Mouse (Mus musculus): ENCODE measurements at regions not wholly inside any gene's neighbourhood (a gene's known extent, or its start where the extent isn't known, plus 50 kb on each side); places are given as distances from the start of the nearest gene placed in this dataset.

DNA sequence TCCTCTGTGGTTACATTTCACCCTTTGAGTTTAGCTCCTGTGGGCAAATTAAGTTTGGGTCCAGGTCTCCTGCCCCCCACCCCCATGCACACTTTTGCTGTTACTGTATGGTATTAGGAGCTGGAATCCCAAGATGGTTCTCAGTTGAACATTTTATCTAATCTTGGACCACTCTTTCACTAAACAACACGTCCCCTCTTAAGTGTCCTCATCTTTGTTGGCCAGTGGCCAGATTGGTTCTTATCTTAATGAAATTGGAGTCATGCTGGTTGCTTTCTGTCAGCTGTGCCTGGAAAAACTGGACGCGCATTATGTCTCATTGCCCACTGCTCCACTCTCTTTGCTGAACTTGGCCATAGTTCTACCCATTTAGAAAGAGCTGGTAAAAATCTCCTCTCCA lies 391.1 kb upstream of the Pbx1 start:
- DNase-seq (ENCODE audit: low spot score), result no peak

DNA sequence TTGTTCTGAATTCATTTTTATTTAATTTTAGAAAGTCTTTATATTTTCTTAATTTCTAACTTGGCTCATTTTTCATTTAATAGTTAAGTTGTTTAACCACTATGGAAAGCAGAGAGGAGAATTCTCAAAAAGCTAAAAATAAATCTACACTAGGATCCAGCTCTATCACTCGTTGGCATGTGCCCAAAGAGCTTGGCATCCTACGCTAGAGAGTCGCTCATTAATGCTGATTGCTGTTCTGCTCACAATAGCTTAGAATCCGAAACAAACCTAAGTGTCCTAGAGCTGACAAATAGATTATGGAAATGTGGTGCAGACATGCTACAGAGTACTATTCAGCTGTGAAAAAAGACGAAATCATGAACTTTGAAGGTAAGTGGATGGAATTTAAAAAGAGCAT lies 386.3 kb upstream of the Pbx1 start:
- DNase-seq (ENCODE audit: low spot score), result no peak

DNA sequence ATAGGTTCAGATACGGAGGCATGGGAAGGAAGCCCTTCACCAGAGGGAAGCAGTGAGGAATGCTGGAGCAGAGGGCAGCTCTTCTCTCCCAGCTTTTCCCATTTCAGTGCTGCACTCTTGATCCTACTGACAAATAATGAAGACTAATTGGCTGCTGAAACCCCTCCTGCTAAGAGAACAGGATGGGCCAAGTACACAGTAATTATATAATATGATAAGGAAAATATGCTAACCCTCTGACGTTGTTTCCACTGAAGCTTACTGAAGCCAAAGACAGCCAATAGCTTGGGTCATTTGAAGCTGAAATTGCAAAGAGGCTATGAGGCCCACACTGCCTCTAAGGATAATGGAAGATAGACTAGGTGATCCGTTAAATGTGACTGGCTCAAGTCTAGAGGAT lies 375.0 kb upstream of the Pbx1 start:
- DNase-seq (ENCODE audit: low spot score), result no peak

DNA sequence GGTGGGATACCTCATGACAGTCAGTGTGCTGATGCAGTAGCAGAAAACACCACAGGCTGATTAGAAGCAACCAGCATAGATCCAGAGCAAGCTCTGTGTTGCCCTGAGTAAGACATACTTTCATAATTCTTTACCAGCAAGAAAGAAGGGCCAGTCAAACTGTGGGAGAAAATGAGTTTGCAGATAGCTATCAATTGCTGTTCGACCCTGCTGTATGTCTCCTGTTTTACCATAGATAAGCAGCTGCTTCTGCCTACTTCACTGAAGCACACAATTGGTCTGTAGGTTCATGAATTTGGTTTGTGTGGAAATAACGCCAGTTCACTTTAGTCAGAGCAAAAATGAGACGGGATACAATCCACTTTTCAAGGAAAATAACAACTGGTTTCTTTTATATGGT lies 373.4 kb upstream of the Pbx1 start:
- DNase-seq (ENCODE audit: low spot score), result no peak

DNA sequence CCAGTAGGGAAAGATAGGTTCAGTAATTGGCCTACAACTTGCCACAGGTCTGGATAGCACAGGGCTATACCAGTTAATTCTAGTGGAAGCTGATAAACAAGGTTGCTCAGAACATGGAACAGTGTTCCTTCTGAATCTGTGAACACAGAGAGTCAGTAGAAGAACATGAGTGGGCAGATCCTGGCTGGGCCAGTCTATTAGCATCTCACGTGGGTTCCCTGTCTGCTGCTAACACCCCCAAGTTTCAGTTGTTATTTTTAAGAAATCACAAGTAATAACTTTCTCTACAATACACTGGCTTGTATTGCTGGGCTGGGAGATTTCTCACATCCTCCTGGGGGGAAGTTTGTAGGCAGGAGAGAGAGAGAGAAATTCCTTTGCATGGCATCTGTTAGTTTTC lies 369.0 kb upstream of the Pbx1 start:
- DNase-seq (ENCODE audit: low spot score), result no peak

DNA sequence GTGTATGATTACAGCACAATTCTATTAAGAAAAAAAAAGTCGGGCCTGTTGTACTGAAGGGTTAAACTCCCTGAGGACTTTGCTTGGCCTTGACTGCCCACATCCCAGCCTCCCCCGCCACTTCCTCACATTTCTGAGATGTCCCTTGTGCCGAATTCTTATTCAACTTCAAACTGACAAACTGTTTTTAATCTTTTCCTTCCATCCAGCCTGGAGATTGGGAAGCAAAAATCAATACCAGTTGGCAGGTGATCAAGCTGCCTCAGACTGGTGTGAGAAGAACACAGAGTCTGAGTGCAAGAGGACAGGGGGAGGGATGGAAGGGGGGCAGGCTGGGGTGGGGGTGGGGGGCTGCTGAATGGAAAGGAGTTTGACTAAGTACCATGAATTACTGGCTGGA lies 354.7 kb upstream of the Pbx1 start:
- no peak for DNase-seq (ENCODE audit: low spot score)

DNA sequence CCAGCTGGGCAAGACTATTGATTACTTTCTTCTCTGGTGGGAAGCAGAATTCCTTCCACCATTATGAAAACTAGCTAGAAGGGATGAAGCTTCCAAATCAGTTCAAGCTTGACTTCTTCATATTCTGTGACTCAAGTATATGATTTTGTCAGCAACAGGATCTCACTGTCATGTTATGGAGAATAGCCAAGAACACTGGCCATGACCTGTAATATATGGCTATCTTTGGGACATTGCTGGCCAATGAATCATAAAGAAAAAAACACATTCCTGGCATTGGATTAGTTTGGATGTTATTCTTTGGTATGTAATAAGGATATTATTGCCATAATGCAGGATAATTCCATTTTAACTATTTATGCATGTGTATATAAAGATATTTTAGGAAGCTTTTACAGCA lies 351.8 kb upstream of the Pbx1 start:
- DNase-seq (ENCODE audit: low spot score), result no peak

DNA sequence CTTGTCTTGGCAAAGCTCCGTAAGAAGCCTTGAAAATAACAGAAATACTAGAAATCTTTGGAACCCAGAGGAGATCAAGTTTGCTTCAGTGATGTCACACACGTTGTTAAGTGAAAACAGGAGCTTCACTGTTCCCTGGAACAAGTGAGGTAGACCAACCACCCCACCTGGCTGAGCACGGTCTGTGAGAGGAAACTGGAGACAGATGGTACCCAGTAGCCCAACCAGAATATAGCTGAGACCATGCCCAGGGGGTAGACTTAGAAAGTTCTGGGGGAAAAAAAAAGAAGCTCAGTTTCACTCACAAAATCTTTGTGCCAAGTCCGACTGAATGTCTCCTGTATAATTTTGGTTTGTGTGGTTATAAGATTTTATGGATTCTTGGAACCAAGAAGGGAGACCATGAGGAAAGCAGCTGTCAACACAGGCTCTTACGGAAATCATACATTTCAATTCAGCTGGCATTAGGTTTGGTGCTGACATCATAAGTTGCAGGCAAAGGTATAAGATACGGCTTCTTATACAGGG lies 332.4 kb upstream of the Pbx1 start:
- DNase-seq (ENCODE audit: low spot score), result no peak

DNA sequence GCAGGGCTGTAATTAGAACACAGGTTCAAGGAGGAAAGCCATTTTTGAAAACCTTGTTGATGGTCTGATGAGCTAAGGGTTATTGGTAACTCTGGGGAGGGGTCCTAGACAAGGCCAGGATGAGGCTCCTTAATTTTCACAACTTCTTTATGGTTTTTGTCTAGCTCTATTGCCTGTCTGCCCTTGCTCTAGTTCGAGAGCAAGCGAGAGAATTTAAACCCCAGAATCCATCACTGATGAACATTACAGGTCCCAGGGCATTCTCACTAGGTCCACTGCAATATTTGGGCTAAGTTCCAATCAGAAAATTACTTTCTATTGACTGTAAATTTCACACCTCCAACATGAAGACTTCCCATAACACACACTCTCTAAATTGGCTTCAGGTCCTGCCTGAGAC lies 329.0 kb upstream of the Pbx1 start:
- DNase-seq (ENCODE audit: low spot score), result no peak

DNA sequence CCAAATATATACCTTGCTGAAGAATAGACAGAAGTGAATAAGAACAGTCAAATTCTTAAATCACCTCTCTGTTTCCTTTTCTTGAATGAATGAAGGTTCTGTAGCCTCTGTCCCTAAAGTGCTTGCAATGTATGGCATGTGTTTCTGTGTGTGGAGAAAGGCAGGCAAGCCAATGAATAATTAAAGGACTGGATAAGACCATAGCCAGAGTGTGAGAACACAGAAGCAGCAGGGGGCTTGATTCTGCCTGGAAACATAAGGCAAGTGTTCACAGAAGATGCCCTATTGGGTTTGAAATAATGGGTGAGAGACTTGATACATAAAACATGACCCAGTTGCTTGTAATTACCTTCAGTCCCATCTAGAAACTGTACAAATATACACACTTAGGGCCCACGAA lies 328.2 kb upstream of the Pbx1 start:
- no peak for DNase-seq (ENCODE audit: low spot score)

DNA sequence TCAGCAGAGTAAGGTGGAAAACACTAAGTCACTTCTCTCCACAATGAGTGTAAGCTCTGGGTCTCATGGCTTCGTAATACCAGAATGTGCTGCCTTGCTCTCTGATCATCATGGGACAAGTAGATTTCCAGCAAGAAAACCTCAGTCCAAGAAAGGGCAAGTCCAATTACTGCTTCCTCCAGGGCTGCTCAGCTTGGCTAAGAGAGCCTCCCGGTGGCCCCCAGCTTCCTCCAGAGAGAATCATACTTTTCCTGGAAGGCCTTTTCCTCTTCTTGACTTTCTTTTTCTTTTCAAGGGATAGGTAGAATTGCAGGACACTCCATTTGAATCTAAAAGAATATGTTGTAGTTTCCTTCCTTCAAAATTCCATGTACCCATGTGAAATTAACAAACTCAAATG lies 326.8 kb upstream of the Pbx1 start:
- DNase-seq (ENCODE audit: low spot score), result no peak

DNA sequence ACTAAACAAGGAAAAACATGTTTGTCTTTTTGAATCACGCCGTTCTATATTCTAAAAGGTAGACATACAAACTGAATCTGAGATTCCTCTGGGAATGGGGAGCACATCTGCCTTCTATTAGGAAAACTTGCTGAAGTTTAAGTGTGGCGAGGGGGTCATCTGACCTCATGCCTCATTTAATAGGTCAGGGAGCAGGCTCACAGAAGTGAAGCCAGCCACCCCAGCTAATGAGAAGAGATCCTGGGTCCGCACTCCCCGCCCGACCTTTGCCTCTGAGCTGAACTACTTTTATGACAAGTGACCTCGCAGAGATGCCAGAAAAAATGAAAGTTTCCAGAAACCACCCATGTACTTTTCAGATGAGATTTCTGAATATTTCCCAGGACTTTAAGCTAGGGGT lies 322.1 kb upstream of the Pbx1 start:
- no peak for DNase-seq (ENCODE audit: low spot score)

DNA sequence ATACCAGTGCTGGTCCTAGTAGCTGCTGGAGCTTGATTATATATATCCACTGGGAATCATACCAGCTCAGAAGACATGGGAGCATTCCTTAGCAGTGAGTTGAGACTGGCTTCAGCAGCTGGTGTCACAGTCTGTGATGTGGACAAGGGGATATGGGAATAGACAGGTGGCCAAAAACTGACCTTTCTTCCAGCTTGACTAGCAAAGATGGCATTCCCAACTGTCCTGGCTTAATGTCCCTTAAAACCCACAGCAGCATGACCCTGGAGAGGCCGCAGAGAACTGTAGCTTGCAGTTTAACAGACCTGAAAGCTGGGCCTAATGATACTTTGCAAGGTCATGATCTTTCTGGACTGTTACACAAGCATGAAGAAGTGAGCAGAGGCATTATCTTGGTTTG lies 311.4 kb upstream of the Pbx1 start:
- no peak for DNase-seq (ENCODE audit: low spot score)

DNA sequence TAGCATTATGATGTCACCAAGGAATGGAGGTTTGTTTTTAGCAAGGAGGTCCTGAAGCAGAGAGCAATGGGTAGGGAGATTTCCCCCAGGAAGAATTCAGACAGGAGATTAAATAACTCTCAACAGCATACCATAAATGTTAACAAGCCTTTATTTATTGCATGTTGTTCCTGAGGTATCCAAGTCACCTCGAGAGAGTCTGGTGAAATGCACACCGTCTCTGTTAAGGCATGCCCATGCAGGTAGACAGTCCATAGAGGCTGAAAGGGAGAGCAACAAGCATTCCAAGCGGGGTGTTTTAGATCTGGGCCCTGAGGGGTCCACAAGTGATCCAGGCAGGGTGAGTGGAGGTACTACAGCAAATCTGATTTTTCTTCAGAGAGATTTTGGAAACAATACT lies 305.9 kb upstream of the Pbx1 start:
- no peak for DNase-seq (ENCODE audit: low spot score)

DNA sequence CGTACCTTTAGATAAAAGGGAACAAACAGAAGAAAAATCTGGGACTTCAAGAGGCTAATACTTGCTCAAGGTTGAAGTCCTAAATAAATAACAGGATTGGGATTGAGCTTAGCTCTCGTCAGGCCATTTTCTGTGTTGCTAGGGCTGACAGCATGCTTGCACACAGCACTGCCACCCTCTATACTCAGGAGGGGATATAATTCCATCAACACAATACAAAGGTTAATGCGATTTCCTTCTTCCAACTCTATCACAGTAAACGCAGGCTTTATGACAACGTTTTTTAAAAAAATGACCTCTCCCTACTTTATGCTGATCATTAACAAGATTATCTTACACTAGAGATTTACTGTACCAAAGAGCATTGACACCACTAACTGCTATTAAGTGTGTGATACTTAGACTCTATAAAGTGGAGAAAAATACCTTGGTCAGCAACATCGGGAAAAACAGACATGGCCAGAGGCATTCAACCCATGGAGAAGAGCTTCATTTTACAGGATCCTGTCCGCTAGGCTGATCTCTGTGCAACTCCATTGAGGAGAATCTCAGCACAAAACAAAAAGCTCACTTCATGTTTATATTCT lies 305.3 kb upstream of the Pbx1 start:
- no peak for DNase-seq (ENCODE audit: low spot score)

DNA sequence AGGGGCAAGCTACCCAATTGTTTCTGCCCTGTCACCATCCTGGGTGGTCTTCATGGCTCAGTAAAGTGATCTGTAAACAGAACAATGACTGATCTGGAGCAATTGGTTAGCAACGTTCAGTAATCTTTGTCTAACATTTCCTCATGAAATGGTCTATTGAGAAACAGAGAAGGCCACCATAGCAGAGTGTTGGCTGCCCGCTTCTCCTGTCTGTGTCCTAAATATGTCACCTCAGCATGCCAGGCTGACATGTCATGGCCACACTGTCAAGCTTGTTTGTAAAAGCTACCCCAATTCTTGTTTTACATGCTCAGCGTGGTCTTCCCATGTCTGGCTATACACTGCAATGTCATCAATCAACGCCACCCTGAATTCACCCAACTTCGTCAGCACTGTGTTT lies 301.0 kb upstream of the Pbx1 start:
- DNase-seq (ENCODE audit: low spot score), result no peak

DNA sequence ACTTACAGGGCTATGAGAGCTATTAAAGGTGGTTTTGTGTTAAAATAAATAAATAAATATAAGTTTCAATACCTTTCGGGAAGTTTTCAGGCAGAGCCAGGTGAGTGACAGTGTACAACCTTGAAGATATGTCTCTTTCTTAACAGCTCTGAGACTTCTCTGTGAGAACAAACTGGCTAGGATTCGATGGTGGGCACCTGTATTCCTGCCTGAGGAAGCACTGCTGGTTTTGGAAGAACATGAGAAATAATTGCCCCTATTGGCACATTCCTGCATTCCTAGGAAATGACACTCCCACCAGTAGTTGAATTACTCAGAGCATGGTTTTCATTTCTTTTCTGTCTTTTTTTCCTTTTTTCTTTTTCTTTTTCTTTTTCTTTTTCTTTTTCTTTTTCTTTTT lies 277.8 kb upstream of the Pbx1 start:
- DNase-seq (ENCODE audit: low spot score), result no peak

DNA sequence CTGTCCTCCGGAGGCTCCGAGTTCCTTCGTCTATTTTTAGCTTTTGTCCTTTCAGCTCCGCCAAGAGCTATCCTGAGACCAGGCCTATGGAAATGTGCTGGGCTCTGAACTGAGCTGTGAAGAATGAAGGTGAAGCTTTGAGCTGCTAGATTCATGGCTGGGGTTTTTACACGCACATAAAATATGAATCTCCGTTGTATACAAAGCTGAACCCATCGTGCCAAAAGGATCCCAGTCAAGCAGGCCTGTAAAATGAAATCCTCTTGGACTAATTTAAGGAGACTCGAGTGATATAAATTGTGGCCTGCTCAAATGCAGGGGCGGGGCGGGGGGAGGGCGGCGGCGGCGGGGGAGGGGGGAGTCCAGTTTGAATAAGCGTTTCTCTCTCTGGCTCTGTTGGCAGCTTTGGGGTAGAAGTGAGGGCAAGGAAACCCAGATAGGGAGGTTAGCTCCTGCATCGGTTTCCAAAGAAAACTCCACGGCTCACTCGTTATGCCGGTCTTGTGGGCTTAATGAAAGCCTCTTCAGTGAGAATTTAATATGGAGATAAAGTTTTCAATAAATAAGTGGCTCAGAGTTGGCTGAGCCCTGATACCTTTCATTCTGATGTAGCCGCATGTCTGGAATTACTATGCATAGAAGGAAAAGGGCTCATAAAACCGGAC lies 277.1 kb upstream of the Pbx1 start:
- DNase-seq (ENCODE audit: low spot score), result peak; percentile 22

DNA sequence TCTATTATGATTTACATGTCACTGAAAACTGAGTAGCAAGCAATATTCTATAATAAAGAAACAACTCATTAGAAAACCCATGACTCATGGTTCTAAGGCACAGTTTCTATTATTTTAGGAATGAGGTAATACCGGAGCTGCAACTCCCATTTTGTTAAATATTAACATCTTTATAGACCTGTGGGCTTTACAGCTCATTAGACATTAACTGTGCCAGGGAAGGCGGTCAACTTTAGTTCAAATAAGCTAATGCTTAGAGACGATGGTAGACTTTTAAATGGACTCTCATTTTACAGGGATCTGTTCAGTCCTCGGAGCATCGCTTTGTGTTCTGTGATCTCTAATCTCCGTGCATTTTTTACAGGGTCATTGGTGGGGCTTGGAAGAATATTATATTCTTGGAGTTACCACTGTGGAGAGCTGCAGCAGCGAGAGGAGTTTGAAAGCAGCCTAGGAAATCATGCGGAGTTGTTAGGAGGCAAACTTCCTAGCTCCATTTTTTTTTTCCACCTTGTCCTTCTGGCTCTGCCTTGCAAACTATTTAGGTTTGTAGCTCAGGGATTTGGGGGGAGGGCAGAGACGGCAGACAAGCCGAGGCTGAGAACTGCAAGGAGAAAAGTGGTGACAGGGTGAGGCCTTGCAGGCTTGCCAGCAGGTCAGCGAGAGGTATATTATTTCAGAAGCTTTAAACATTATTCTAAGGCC lies 276.2 kb upstream of the Pbx1 start:
- peak; percentile 33 for DNase-seq (ENCODE audit: low spot score)

DNA sequence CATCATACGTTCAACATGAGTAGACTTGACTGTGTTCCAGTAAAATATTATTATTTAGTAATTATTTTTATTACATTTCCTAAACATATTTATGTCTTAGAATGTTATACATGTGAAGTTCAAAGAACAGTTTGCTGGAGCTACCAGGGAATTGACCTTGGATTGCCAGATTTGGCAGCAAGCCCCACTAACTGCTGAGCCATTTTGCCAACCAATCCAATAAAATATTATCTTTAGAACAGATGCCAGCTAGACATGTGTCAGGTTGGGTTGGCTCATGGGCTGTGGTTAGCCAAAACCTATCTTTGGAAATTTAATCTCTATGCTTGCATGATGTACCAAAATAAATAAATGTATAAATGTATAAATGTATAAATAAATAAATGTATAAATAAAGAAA lies 265.3 kb upstream of the Pbx1 start:
- DNase-seq (ENCODE audit: low spot score), result no peak

DNA sequence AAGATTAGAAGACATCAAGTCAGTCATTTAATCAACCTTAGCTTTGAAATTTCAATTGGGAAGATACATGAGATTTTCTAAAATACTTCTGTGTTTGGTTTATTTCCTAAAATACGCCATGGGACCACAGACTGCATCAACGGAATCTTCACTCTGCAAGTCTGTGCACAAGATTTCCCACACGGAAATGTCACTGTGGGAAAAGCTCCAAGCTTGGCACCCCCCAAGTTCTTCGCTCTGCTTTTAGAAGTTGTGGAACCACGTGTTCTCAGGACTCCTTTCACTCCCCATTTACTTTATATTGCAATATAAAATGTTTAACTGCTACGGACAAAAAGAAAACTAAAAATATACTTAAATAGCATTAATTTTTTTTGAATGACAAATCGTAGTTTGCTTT lies 254.8 kb upstream of the Pbx1 start:
- DNase-seq (ENCODE audit: low spot score), result no peak

DNA sequence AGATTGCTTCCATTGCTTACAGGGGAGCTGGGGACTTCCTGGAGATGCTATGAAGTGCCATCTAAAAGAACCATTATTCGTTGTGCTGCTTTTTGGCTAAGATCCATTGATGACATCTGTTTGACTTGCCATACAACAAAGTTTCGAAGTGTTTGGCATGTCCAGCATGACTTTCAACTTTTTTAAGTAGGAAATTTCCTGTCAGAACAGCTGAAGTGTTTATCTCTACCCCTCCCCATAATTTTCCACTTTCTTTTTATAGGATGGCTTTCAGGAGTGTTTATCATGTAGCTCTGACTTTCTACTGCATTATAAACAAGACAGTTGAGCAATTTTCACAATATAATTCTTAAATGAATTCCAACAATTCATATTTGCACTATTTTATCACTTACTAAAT lies 253.1 kb upstream of the Pbx1 start:
- DNase-seq (ENCODE audit: low spot score), result no peak

DNA sequence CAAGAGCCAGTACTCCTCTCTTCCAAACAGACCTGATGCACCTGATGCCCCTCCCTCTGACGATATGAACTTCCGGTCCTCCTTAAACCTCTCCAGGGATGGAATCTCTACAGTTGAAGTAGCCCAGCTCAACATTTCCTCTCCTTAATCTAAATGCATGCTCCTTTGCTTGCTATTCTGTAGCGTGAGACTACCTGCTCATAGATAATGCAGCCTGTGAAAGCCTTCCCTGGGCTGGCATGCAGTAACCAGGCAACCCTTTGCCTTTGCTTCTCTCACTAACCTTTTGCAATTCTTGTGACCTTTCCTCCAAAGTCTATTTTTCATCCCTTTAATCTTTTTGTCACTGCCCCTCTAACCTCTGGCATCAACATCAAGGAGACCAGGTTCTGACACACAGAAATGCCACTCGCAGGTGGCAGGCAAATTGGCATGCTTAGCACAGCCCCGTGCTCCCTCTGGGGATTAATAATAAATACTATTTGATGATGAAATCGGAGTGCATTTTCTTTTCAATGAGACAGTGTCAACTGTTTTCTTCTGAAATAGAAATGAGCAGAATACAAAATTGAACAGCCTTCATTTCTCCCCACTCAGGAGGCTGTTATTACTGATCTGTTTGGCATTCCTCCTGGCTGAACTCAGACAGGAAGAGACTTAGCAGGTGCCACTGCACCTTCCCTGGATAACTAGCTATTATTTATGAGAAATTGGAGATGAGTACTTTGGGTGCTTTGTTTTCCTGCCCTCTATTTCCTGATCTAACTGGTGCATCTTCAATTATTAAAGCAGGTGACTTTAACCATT lies 249.8 kb upstream of the Pbx1 start:
- no peak for DNase-seq (ENCODE audit: low spot score)

All from urinary bladder, postnatal 14 days (tissue).